Mouse (Mus musculus): ENCODE results near the gene Abca6.

The Abca6 gene

GRCm38 (mm10) chr11:110251534-110251933 is at the start of gene Abca6:
Gene Abca6 (minus strand): TSS chr11:110251776.
- no peak for DNase-seq

- no peak for DNase-seq
These were observed 46.4 kb upstream of the Abca6 start for GRCm38 (mm10) chr11:110297917-110298533.

- no peak for DNase-seq
These were observed 39.0 kb upstream of the Abca6 start for GRCm38 (mm10) chr11:110290586-110290985.

DNA sequence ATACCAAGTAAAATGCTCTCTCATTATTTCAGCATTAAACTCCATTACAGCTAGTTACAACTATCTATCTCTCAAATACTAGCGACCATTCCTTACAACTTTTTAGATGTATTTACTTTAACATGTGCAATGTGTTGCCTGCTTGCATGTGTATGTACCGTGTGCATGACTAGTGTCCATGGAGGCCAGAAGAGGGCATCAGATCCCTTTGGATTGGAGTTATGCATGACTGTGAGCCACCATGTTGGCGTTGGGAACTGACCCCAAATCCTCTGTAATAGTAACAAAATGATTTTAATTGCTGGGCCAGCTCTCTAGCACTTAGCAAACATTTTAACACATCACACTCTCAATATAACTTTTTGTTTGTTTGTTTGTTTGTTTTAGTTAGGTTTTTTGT is 36.8 kb upstream of the Abca6 start:
- DNase-seq = no peak

DNA sequence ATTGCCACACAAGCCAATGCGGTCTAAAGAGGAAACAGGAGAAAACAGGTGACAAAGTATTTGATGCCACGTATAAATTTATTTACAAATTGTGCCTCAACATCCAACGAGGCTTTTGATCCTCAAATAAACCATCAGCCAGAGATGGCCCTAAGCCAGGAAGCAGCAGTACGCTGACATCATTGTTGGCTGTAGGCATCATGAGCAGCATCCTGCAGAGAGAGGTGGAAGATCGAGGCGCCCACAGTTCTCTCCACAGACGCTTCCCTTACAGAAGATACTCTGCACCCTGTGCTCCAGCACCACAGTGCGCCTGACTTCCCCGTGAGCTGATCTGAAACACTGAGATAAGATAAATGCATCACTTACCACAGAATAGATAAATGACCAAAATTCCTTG is 36.1 kb upstream of the Abca6 start:
- no peak for DNase-seq

DNA sequence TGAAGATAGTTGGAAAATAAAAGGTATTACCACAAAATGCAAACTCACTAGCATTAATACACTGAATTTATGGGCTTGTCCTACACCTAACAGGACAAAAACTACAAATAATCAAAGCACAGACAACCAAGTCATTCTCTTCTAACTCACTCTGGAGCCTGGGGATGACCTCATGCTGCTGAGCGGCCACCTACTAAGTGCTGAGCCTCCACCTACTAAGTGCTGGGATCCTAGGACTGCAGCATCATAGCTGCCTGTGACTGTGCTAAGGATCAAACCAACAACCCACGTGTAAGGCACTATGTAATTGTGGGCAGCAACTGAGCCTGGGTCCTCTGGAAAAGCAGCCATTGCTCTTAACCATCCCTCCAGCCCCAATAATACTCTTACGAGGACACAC is 34.8 kb upstream of the Abca6 start:
- no peak for DNase-seq

GRCm38 (mm10) chr11:110284849-110285248 is 33.3 kb upstream of the Abca6 start:
- DNase-seq = no peak

DNA sequence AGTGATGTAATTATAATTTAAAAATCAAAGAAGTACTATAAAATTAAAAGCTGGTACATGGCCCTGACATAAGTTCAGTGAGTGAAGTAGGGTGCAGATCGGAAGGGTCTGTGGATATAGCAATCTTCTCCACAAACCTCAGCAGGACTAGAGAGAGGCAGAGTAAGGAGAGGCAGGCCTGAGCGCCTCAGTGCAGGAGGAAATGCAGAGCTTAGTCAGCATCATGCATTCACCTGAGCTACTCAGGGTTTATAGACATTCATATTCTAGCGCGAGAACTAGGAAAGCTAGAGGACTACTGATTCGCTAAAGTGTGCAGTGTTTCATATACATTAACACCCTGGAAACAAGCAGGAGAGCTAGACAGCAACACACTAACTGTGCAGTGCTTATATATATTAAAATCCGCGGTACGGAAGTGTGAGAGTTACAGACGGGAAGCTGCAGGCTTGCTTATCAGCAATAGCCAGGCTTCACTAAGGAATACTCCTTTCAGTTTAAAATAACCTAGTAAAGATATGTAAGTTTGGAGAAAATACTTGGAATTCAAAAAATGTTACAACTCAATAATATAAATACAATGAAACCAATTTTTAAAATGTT is 32.7 kb upstream of the Abca6 start:
- DNase-seq = no peak

- DNase-seq = no peak
These were observed 23.2 kb upstream of the Abca6 start for GRCm38 (mm10) chr11:110274794-110275193.

DNA sequence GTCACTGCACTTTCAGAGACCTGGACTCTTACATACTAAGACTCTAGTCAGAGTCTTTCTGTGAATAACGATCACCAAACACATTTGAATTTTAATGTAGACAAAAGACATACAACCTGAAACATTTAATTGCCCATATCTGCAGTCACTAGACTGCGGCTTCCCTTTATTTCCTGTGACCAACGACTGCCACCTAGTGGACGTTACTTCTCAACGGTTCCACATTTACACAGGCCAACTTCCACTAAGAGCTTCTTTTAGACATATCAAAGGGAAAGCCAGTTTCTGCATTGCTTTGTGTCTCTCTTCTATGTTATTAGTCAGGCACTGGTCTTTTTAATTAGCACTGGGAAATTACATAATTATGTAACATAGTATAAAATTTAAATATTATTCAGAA is 20.2 kb upstream of the Abca6 start:
- DNase-seq = peak; percentile 61

GRCm38 (mm10) chr11:110268244-110268844 is 16.8 kb upstream of the Abca6 start:
- peak; percentile 93 for DNase-seq

- no peak for DNase-seq
These were observed 15.7 kb upstream of the Abca6 start for GRCm38 (mm10) chr11:110267232-110267631.

GRCm38 (mm10) chr11:110266757-110267156 is 15.2 kb upstream of the Abca6 start:
- DNase-seq = no peak

DNA sequence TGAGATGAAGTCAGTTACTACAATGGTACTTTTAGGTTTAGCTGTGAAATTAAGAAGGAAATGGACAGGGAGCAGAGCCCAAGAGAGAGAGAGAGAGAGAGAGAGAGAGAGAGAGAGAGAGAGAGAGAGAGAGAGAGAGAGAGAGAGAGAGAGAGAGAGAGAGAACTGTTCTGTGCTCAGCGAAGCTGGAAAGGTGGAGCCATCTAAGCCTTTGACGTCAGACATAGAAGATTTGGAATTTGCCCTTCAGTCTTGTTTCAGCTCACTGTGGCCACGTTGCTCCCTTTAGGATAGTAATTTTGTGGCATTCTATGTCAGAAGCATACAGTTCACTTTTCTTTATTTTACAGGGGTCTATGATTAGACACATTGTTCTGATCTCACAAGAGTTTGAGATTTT is 10.3 kb upstream of the Abca6 start:
- DNase-seq = no peak

DNA sequence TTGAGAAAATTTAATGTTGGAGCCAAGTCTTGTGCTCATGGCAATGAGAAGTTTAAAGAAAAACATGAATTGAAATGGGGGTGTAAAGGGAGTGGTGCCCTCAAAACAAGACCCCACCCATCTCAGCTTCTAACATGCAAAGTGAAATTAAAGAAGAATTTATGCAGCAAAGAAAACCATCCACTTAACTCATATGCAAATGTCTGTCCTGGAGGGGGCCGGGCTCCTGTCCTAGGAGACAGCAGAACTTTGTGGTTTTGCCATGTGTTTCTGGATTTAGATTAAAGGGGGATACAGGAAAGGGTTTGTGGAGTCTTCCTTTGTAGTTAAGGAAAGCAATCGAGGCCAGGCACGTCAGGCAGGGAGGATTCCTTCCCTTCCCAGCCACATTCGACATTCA is 6.3 kb upstream of the Abca6 start:
- no peak for DNase-seq

- no peak for DNase-seq
These were observed 5.5 kb upstream of the Abca6 start for GRCm38 (mm10) chr11:110257061-110257460.

GRCm38 (mm10) chr11:110252256-110252655 is 680 bp upstream of the Abca6 start:
- DNase-seq = no peak

- no peak for DNase-seq
These were observed 6.8 kb downstream of the Abca6 start for GRCm38 (mm10) chr11:110244730-110245129.

- no peak for DNase-seq
These were observed 14.1 kb downstream of the Abca6 start for GRCm38 (mm10) chr11:110237466-110237865.

- no peak for DNase-seq
These were observed 18.6 kb downstream of the Abca6 start for GRCm38 (mm10) chr11:110232975-110233374.

DNA sequence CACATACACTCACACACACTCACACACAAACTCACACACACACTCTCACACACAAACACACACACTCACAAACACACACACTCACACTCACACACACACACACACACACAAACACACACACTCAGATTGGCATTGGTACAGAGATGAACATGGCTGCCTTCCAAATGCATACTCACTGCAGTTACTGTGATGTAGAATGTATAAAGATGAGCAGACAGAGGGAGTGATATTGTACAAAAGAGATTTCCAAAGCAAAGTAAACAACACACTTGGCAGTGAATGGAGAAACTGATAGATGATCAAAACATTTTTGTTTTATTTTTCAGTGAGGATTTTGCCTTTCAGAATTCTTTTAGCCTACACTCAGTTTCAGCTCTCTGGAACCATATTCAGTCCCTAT is 34.5 kb downstream of the Abca6 start:
- no peak for DNase-seq

DNA sequence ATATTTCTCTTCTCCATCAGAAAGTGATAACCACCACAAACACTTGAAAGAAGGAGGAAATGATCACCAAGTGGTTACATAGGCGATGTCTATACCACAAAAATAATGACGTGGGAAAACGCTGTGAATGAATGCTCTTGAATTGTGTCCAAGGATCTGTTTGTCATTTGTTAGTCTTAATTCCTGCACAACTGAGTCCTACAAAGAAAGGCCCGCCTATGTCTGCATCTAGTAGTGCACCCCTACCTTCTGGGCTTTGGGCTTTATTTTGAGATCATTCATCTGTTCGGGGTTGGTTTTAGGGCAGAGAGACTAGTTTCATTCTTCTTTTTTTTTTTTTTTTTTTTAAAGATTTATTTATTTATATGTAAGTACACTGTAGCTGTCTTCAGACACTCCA is 47.6 kb downstream of the Abca6 start:
- DNase-seq = no peak

- DNase-seq = no peak
These were observed 52.7 kb downstream of the Abca6 start for GRCm38 (mm10) chr11:110198882-110199281.

GRCm38 (mm10) chr11:110196561-110197306 is 54.8 kb downstream of the Abca6 start:
- DNase-seq = no peak

Data from right cerebral cortex, postnatal 14 days (tissue).